Mouse (Mus musculus): ENCODE measurements around the gene Sass6. TPM values are rescaled to one million over a fixed set of nuclear protein-coding genes. Genes with fewer than 3 reads are reported as not detected.
"Not testable (repeated sequence)": the region's sequence is repeated elsewhere in the genome, so short reads cannot be mapped to it uniquely, and the experiment has no call there.

The Sass6 gene
- total RNA-seq, 2 experiments from 2014 or later: 16.3 to 19.8 TPM

DNA sequence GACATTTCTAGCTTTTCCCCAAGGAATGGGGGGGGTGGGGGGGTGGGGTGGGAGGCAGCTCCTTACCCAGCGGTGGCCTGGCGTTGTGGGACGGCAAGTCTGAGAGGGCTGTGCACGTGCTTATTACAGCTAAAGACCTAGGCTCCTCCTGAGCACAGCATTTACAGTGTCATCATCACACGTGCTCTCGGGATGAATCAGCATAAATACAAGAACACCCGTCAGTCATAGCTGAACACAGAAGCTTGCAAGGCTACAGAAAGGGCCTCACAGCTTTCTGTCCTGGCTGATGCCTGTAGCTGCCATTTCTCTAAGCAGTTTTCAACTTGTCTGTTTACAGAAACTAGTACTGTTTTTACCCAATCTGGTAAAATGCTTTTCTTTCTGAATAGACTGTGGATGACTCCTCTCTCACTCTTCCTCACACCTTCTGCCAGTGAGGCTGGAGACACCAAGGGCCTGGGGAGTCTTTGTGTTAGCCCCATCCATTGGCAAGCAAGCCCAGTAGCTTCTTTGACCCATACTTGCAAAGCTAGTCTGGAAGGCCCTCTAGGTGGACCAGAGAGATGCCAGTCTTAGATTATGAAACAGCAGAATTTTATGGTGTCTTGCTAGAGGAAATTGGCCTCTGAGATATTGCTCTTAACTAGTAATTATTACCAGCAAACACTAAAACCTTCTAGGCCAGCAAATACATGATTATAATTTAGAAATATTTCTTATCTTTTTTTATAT lies 26.0 kb downstream of the Sass6 start:
- peak; percentile 97 for ATAC-seq (replicated peaks; ENCODE audit: low FRiP score, poor library complexity, severe bottlenecking)

DNA sequence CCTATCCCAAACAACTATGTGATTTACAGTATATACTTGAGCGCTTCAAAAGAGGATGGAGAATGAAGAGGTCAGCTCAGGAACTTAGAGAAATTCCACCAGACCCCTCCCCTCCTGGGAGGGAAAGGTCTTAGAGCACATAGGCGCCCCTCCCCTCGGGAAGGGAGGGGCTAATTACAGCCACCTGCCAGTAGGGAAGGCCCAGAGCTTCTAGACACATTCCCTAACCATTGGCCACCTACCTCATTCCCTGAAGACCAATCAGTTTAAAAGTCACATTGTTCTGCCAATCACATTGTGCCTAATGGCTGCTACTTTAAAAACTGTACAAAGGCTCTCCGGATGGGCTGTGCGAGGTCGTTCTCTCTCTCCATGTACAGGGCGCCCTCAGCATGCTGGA lies 27.9 kb downstream of the Sass6 start:
- ATAC-seq (replicated peaks; ENCODE audit: low FRiP score, poor library complexity, severe bottlenecking): no peak

DNA sequence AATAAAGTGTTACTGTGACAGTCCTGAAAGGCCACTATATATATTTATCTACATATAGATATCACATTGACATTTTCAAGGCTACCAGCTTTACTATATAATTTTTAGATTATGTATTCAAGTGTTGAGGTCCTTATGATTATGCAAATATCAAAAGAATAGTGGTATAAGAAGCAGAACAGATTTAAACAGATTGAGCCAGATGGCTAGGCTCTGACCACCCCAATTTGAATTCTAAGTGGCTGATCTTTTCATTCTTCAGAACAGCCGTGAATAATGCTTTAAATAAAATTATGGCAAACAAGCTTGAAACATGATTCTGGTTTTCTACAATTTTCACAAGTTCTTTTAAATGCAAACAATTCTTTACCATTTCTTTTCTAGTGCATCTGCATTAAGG lies 36.7 kb downstream of the Sass6 start:
- ATAC-seq (replicated peaks; ENCODE audit: low FRiP score, poor library complexity, severe bottlenecking): no peak

- ATAC-seq (replicated peaks; ENCODE audit: low FRiP score, poor library complexity, severe bottlenecking): no peak
Observed at GRCm38 (mm10) chr3:116632971-116633370, 38.2 kb downstream of the Sass6 start.

- ATAC-seq (replicated peaks; ENCODE audit: low FRiP score, poor library complexity, severe bottlenecking): no peak
Observed at GRCm38 (mm10) chr3:116634091-116634490, 39.3 kb downstream of the Sass6 start.

DNA sequence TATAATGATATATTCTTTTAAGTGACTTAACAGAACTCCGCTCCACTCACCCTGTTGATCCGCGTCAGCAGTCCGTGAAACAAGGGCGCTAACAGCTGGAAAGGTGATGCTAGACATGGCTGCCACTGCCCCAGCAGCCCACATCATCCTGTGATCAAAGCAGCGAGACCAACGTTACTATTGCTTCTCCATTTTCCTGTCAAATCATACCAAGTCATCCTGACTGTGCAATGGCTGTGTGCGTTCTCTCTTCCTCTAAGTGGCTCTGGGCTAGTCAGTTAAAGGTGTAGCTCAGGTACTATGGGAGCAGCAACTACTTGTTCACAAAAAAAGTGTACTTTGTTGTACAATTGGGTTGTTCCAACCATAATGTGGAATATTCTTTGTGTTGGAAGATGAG lies 40.1 kb downstream of the Sass6 start:
- ATAC-seq (replicated peaks; ENCODE audit: low FRiP score, poor library complexity, severe bottlenecking): no peak

DNA sequence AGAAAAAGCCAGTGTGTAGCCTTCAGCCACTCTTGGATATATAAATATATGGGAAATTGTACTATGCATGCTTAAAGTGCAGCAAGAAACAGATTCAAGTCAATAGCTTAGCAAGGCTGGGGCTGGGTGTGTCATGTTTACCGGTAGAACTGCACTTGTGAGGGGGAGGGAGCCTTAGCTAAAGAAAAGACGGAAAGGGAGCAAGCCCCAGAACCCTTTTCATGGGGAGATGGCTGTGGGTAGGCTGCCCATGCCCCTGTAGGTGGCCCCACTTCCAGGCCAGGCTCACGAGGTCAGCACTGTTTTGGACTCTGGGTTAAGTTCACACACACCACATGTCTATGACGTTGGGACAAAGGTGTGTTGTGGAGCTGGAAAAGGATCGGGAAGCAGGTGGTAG lies 41.0 kb downstream of the Sass6 start:
- ATAC-seq (replicated peaks; ENCODE audit: low FRiP score, poor library complexity, severe bottlenecking): no peak

DNA sequence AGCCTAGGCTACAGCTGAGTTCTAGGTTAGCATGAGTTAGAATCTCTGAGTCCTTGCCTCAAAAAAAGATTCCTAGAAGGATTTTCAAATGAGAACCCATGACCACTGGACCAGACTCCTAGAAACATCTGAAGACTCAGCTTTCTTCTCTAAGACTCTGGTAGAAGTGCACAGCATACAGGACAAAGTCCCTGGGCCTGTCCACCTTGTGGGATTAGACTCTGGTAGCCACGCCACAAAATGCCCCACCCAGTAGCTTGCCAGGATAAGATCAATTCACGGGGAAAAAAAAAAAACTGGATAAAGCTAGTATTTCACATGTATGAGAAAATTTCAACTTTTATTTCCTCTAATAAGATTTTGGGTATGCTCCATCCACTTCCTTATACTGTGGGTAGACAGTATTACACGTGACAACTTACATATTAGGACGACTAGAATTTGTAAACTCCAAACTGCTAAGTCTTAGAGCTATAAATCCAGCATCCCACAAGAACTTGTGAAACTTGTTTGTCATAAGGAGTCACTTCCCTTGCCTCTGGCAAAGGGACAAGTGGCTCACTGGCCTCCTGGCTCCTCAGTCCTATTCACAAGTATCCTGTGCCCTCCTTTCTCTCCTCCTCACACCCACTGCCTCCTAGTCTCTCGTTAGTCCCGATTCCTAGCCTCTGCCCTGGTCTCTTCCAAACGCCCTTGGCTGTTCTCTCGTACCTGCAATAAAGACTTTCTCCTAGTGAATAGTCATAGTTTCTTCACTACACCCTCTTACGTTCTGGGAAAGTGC lies 43.1 kb downstream of the Sass6 start:
- no peak for ATAC-seq (replicated peaks; ENCODE audit: low FRiP score, poor library complexity, severe bottlenecking)

GRCm38 (mm10) chr3:116638572-116638971 lies 43.8 kb downstream of the Sass6 start:
- ATAC-seq (replicated peaks; ENCODE audit: low FRiP score, poor library complexity, severe bottlenecking): no peak

DNA sequence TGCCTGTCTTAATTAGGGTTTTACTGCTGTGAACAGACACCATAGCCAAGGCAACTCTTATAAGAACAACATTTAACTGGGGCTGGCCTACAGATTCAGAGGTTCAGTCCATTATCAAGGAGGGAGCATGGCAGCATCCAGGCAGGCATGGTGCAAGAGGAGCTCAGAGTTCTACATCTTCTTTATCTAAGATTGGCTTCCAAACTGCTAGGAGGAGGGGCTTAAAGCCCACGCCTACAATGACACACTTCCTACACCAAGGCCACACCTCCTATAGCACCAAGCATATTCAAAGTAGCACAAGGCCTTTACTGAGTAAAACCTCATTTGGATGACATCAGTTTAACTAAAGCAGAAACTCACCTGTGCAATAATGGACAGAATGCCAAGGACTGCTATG lies 45.2 kb downstream of the Sass6 start:
- ATAC-seq (replicated peaks; ENCODE audit: low FRiP score, poor library complexity, severe bottlenecking): 0 out of 2 replicates have a peak, but pooled peaks have one; percentile 62

DNA sequence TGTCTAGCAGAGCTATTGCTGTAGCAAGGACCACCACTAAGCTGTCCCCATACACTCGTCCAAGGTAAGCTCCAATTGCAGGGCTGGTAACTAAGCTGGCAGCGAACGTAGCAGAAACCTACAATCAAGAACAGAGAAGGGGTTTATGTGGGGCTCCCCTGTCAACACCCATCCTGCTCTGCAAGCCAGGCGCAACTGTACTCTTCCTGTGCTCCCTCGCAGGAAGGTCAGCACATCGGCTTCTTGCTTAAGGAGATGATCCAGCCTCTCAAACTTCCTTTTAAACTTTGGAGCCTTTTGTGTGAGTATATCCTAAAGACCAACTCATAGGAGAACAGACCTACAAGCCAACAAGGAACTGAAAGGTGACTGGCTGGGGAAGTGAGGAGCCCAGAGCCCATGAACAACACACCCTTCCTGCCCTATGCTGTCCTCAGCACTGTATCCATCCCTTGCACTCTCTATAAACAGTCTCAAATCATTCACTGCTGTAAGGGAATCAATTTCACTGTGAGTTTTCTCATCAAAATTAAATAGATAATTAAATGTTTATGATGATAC lies 47.1 kb downstream of the Sass6 start:
- no peak for ATAC-seq (replicated peaks; ENCODE audit: low FRiP score, poor library complexity, severe bottlenecking)

GRCm38 (mm10) chr3:116642373-116642772 lies 47.6 kb downstream of the Sass6 start:
- no peak for ATAC-seq (replicated peaks; ENCODE audit: low FRiP score, poor library complexity, severe bottlenecking)

- no peak for ATAC-seq (replicated peaks; ENCODE audit: low FRiP score, poor library complexity, severe bottlenecking)
Observed at GRCm38 (mm10) chr3:116646387-116646786, 51.6 kb downstream of the Sass6 start.

DNA sequence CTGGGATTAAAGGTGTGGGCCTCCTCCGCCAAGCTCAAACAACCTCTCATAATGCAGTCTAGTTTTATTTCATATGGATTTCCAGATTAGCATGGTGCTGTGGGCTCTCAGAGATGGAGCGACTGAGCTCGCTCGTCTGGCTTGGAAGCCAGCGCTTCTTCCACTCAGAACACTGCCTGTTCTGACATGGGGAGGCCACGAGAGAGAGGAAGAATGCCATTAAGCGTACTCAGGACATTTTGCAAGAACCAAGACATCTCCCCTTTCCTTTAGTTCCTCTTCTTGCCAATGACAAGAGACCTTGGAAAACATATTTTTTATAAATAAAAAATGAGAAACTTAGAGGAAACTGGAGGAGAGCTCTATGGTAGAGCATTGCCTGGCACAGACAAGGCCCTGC lies 54.0 kb downstream of the Sass6 start:
- no peak for ATAC-seq (replicated peaks; ENCODE audit: low FRiP score, poor library complexity, severe bottlenecking)

GRCm38 (mm10) chr3:116650698-116651097 lies 55.9 kb downstream of the Sass6 start:
- no peak for ATAC-seq (replicated peaks; ENCODE audit: low FRiP score, poor library complexity, severe bottlenecking)

DNA sequence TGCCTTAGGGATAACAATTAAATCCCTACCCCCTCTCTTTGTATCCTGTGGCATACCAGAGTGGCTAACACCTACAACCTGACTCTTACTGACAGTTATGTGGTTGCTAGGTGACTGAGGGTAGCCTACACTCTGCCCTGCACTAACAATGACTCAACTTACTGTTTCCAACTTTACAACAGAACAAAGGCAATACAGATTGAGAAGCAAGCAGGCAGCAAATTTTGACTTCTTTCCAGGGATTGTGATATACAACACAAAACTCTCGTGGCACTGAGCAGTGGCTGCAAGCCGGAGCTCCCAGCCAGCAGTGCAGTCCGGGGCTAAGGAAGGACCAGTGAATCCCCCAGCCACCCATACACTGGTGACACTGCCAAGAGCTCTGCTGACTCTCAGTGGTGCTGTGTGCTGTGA lies 57.3 kb downstream of the Sass6 start:
- ATAC-seq (replicated peaks; ENCODE audit: low FRiP score, poor library complexity, severe bottlenecking): no peak

GRCm38 (mm10) chr3:116653278-116653945 lies 58.6 kb downstream of the Sass6 start:
- no peak for ATAC-seq (replicated peaks; ENCODE audit: low FRiP score, poor library complexity, severe bottlenecking)

DNA sequence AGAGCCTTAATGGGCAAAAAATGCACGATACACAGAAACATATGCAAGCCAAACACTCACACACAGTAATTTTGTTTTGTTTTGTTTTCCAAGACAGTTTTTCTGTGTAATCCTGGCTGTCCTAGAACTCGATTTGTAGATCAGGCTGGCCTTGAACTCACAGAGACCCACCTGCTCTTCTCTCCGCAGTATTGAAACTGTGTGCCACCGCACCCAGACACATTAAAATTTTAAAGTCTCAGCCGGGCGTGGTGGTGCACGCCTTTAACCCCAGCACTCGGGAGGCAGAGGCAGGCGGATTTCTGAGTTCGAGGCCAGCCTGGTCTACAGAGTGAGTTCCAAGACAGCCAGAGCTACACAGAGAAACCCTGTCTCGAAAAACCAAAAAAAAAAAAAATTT lies 59.3 kb downstream of the Sass6 start:
- not testable (repeated sequence) for ATAC-seq (replicated peaks; ENCODE audit: low FRiP score, poor library complexity, severe bottlenecking)

DNA sequence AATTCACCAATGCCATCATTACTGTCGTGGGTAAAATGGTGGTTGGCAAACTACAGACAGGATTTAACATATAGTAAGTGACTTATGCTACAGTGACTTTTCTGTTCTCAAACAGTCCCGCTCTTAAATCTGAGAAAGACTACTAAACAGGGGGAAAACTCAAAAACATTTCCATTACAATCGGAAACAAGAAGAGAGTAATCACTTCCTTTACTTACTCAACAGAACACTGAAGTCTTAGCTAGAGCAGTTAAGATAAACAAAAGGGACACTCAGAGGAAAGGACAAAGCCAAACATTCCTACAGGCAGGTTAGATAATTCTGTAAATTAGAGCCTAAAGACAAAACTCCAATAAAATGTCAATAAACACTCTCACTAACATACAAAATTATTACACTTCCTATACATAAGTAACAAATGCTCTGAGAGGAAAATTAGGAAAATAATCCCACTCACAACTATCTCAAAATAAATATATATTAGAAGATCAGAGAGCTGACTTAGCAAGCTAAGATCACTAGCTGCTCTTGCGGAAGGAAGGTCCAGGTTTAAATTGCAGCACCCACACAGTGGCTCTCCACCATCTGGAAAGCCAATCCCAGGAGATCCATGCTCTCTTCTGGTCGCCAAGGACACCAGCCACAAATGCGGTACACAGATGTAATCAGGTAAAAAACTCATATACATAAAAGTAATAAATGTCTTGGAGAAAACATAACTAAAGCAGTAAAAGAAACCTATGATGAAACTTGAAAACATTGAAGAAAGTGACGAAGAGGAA lies 61.6 kb downstream of the Sass6 start:
- ATAC-seq (replicated peaks; ENCODE audit: low FRiP score, poor library complexity, severe bottlenecking): no peak

All from erythroblast, adult 5-6 weeks (primary cell).